Mouse (Mus musculus) embryonic facial prominence, embryonic 12.5 days (tissue): ENCODE measurements around the gene 1700001L19Rik. TPM values are rescaled to one million over a fixed set of nuclear protein-coding genes. Genes with fewer than 3 reads are reported as not detected.
A peak's percentile ranks its signal among the peaks of the same experiment; 100 is the strongest.

ENCODE experiments used
- ATAC-seq: fragments of 200-750 bp; cut with Nextera tagmentation; 2 replicates; pipeline ENCODE4 v1.8.0; 2017; ENCODE audit not compliant: insufficient number of reproducible peaks, insufficient read depth, low FRiP score, low TSS enrichment
- H3K27ac ChIP-seq: fragments of 300-500 bp; sonication (generic); 2 replicates; pipeline ENCODE4 v1.5.1; 2016; ENCODE audit warnings: mild to moderate bottlenecking
- H3K27me3 ChIP-seq: fragments of 300-500 bp; sonication (generic); 2 replicates; pipeline ENCODE4 v1.6.1; 2016; ENCODE audit warnings: mild to moderate bottlenecking, moderate library complexity
- H3K36me3 ChIP-seq: fragments of 300-500 bp; sonication (generic); 2 replicates; pipeline ENCODE4 v1.6.1; 2016; ENCODE audit warnings: mild to moderate bottlenecking
- H3K4me1 ChIP-seq: fragments of 300-500 bp; sonication (generic); 2 replicates; pipeline ENCODE4 v1.6.1; 2016
- H3K4me2 ChIP-seq: fragments of 300-500 bp; sonication (generic); replicated peaks from 2 replicates; pipeline ENCODE4 v1.6.1; 2016; ENCODE audit warnings: mild to moderate bottlenecking, moderate library complexity
- H3K4me3 ChIP-seq: fragments of 300-500 bp; sonication (generic); 2 replicates; pipeline ENCODE4 v1.5.1; 2016; ENCODE audit warnings: mild to moderate bottlenecking
- H3K9ac ChIP-seq: fragments of 300-500 bp; sonication (generic); 2 replicates; pipeline ENCODE4 v1.6.1; 2016; ENCODE audit warnings: mild to moderate bottlenecking, moderate library complexity
- H3K9me3 ChIP-seq: fragments of 300-500 bp; sonication (generic); 2 replicates; pipeline ENCODE4 v1.6.1; 2016; ENCODE audit warnings: mild to moderate bottlenecking, moderate library complexity
- WGBS: fragments of 180-500 bp; shearing (Covaris S2); methylation state at CpG from one replicate; pipeline ENCODE4 v1.1.7; 2016; 5-methylcytosine and 5-hydroxymethylcytosine counted together
- polyA plus RNA-seq: library from polyadenylated mRNA; unstranded; fragments of >200 nt; fragmentation: Nextera tagmentation; extraction: Ambion mirVana; gene quantifications from 2 replicates; pipeline ENCODE4 v1.2.1, GENCODE M21; 2016

1700001L19Rik gene
- polyA plus RNA-seq, 1 experiment from 2014 or later, result 1.2 TPM

DNA sequence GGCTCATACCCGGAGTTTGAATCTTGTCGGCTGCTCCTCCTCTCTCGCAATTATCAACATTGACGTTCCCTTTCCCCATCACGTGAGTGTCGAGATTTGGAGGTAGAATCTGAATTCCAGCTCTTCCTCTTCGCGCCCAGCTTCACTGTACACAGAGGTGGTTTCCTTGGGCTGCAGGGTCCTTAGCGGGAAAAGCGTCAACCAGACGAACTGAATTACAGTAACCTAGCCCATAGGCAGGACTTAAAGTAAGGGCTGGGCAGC, 14.8 kb upstream of the 1700001L19Rik start:
- ATAC-seq, result 0 out of 2 replicates have a peak, but pooled peaks have one; percentile 2
- Histone ChIP-seq H3K9ac (peak overlapping the region; percentile 63), H3K4me1 (peaks cover 5% of the 10 kb centered on the region; the same call in 1 of the 2 replicates), H3K36me3 (peaks cover 43% of the 10 kb centered on the region), H3K9me3 (no peaks in the 10 kb centered on the region), H3K4me2 (peak overlapping the region; percentile 83), H3K4me3 (peak overlapping the region; percentile 61), H3K27ac (peak overlapping the region; percentile 78), H3K27me3 (no peaks in the 10 kb centered on the region)
- 0% methylated on average over 11 of the region's 11 CpGs for WGBS

DNA sequence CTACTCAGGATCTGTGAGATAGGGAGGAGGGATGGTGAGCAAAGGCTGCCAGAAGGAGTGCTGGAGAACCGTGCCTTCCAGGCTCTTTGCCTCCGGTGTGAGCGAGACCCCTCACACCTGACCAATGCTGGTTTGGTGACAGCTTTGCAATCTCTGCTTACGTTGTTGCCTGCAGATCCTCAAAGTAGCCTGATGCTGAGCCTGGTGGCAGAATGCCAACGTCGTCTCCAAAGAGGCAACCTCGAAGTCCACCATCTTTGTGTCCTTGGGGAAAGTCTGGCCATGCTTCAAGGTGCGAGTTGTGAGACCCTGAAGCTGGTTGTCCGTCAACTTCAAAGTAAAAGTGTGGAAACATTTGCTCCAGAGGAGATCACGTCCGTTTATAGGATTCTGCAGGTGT, 13.3 kb upstream of the 1700001L19Rik start:
- H3K4me3 ChIP-seq, result no peak overlapping the region
- ATAC-seq, result no peak
- no peaks in the 10 kb centered on the region for H3K27me3 ChIP-seq
- H3K9me3 ChIP-seq, result no peaks in the 10 kb centered on the region
- no peak overlapping the region for H3K4me2 ChIP-seq
- no peak overlapping the region for H3K27ac ChIP-seq
- H3K36me3 ChIP-seq, result peaks cover 53% of the 10 kb centered on the region
- WGBS, result 91% methylated on average over 11 of the region's 11 CpGs
- peaks cover 5% of the 10 kb centered on the region; the same call in 1 of the 2 replicates for H3K4me1 ChIP-seq
- H3K9ac ChIP-seq, result no peak overlapping the region

DNA sequence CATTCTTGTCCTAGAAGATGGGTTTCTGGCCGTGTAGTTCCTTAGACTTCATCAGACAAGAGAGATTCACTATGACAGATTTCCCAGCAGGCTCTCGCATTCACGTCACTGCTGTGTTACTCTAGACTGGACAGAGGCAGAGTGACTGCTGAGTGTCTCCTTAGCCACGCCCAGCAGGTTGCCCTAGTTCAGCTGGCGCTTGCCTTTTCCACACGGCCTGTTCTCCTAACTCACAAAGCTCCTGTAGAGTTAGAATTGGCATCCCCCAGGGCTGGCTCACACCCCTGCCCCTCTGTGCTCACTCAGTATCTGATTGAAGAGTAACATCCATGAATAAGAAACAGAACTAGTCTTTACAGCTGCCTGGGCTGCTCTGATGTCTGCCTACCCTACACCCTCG, 11.8 kb upstream of the 1700001L19Rik start:
- peaks cover 5% of the 10 kb centered on the region; the same call in 1 of the 2 replicates for H3K4me1 ChIP-seq
- no peak overlapping the region for H3K9ac ChIP-seq
- no peak for ATAC-seq
- WGBS, result 83% methylated on average over 7 of the region's 7 CpGs
- H3K36me3 ChIP-seq, result peaks cover 65% of the 10 kb centered on the region
- H3K4me3 ChIP-seq, result no peak overlapping the region
- no peak overlapping the region for H3K27ac ChIP-seq
- no peaks in the 10 kb centered on the region for H3K27me3 ChIP-seq
- H3K9me3 ChIP-seq, result no peaks in the 10 kb centered on the region
- H3K4me2 ChIP-seq, result no peak overlapping the region

- ATAC-seq, result no peak
- Histone ChIP-seq H3K9ac (no peak overlapping the region), H3K27ac (no peak overlapping the region), H3K4me3 (no peak overlapping the region), H3K27me3 (no peaks in the 10 kb centered on the region), H3K36me3 (peaks cover 90% of the 10 kb centered on the region), H3K9me3 (no peaks in the 10 kb centered on the region), H3K4me1 (no peaks in the 10 kb centered on the region), H3K4me2 (no peak overlapping the region)
These were observed 8.9 kb upstream of the 1700001L19Rik start for GRCm38 (mm10) chr13:68588352-68588751.

DNA sequence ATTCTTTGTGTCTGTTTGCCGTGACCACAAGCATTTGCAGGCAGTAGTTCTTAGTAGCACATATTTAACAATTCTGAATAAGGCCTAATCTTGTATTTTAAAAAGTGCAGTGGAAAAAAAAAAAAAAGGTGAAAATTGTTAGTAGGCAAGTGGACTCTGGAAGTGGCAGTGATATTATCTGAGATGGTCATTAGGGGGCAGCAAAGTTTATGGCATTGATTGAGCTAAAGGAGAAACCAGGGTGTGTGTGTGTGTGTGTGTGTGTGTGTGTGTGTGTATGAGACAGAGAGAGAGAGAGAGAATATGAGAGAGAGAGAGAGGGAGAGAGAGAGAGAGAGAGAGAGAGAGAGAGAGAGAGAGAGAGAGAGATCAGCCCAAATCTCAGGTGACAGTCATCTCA, 3.4 kb upstream of the 1700001L19Rik start:
- ATAC-seq, result no peak
- Histone ChIP-seq H3K36me3 (peaks cover 41% of the 10 kb centered on the region), H3K27ac (no peak overlapping the region), H3K4me1 (no peaks in the 10 kb centered on the region), H3K4me3 (no peak overlapping the region), H3K9ac (no peak overlapping the region), H3K27me3 (no peaks in the 10 kb centered on the region), H3K9me3 (no peaks in the 10 kb centered on the region), H3K4me2 (no peak overlapping the region)
- WGBS, result 64% methylated on average over 1 of the region's 1 CpGs

DNA sequence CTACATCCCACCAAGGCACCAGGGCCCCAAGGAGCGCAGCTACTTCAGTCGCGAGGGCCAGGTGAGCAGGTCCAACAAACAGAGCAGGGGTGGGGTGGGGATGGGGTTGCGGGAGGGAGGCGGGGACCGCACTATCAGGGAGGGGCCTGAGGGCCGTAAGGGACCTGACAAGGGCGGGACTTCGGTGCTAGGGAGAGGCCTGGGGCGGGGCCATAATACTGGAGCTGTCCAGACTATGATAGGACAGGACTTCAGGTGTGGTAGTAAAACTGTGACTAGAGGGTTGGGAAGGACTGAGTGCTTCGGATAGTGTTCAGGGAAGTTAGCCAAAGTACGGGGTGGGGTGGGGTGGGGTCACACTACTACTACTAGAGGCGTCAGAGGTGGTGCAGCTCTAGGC, 446 bp downstream of the 1700001L19Rik start:
- no peak overlapping the region for H3K27ac ChIP-seq
- peaks cover 3% of the 10 kb centered on the region for H3K36me3 ChIP-seq
- no peaks in the 10 kb centered on the region for H3K27me3 ChIP-seq
- no peaks in the 10 kb centered on the region for H3K4me1 ChIP-seq
- peak overlapping the region; percentile 38 for H3K4me2 ChIP-seq
- no peaks in the 10 kb centered on the region for H3K9me3 ChIP-seq
- 0 out of 2 replicates have a peak, but pooled peaks have one; percentile 44 for ATAC-seq
- 0 out of 2 replicates have a peak overlapping the region, but pooled peaks have one; percentile 0 for H3K4me3 ChIP-seq
- H3K9ac ChIP-seq, result no peak overlapping the region
- WGBS, result 14% methylated on average over 13 of the region's 13 CpGs

- H3K4me2 ChIP-seq, result no peak overlapping the region
- no peak overlapping the region for H3K9ac ChIP-seq
- H3K36me3 ChIP-seq, result no peaks in the 10 kb centered on the region
- H3K9me3 ChIP-seq, result no peaks in the 10 kb centered on the region
- no peak for ATAC-seq
- no peak overlapping the region for H3K27ac ChIP-seq
- no peaks in the 10 kb centered on the region for H3K27me3 ChIP-seq
- H3K4me1 ChIP-seq, result no peaks in the 10 kb centered on the region
- H3K4me3 ChIP-seq, result no peak overlapping the region
These were observed 1.7 kb downstream of the 1700001L19Rik start for GRCm38 (mm10) chr13:68598953-68599352.

GRCm38 (mm10) chr13:68601184-68601583, 4.0 kb downstream of the 1700001L19Rik start:
- no peak for ATAC-seq
- Histone ChIP-seq H3K4me3 (no peak overlapping the region), H3K9ac (no peak overlapping the region; the same call in 1 of the 2 replicates), H3K4me1 (no peaks in the 10 kb centered on the region), H3K36me3 (no peaks in the 10 kb centered on the region), H3K9me3 (no peaks in the 10 kb centered on the region), H3K27ac (no peak overlapping the region), H3K4me2 (no peak overlapping the region), H3K27me3 (no peaks in the 10 kb centered on the region)
- 26% methylated on average over 6 of the region's 6 CpGs for WGBS

DNA sequence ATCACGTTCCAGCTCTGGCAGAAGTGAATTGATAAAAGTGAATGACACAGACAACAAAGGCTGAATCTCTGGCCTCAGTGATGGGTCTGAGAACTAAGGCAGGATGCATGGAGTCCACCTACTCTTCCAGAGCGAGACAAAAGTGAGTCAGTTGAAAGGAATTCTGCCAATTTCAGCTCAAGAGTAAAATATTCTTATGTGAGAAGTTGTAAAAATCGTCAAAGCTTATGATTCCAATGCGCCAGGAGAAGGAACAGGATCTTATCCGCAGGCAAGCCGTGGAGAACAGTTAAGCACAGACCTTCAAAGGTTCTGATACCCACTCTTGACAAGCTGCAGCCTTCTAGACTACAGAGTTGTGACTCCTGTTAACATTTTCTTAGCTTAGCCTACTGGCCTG, 5.9 kb downstream of the 1700001L19Rik start:
- no peaks in the 10 kb centered on the region for H3K27me3 ChIP-seq
- no peak for ATAC-seq
- H3K4me2 ChIP-seq, result no peak overlapping the region
- peaks cover 1% of the 10 kb centered on the region; the same call in 1 of the 2 replicates for H3K4me1 ChIP-seq
- no peak overlapping the region for H3K9ac ChIP-seq
- no peak overlapping the region for H3K4me3 ChIP-seq
- H3K27ac ChIP-seq, result no peak overlapping the region
- 80% methylated on average over 6 of the region's 6 CpGs for WGBS
- no peaks in the 10 kb centered on the region for H3K9me3 ChIP-seq
- no peaks in the 10 kb centered on the region for H3K36me3 ChIP-seq

DNA sequence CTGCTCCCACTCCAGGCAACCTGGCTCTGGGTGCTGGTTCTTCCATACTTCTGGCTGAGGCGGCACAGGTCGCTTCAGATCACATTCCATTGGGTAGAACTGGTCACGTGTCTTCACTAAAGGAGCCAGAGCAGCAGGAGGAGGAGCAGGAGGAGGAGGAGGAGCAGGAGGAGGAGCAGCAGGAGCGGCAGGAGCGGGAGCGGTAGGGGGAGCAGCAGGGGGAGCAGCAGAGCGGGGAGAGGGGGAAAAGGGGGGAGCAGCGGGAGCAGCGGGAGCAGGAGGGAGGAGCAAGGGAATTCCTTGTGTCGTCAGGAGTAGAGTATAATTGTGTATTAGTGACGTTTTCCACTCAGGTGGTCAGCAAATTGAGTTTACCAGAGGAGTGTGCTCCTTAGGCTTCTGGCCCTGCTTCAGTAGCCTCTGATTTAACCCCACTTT, 8.5 kb downstream of the 1700001L19Rik start:
- Histone ChIP-seq H3K4me3 (peak overlapping the region; percentile 21), H3K9me3 (no peaks in the 10 kb centered on the region), H3K4me2 (peak overlapping the region; percentile 45), H3K27ac (no peak overlapping the region), H3K4me1 (peaks cover 5% of the 10 kb centered on the region; the same call in 1 of the 2 replicates), H3K36me3 (no peaks in the 10 kb centered on the region), H3K9ac (no peak overlapping the region), H3K27me3 (no peaks in the 10 kb centered on the region)
- peak; percentile 45; the same call in 1 of the 2 replicates for ATAC-seq
- WGBS, result 6% methylated on average over 8 of the region's 11 CpGs

DNA sequence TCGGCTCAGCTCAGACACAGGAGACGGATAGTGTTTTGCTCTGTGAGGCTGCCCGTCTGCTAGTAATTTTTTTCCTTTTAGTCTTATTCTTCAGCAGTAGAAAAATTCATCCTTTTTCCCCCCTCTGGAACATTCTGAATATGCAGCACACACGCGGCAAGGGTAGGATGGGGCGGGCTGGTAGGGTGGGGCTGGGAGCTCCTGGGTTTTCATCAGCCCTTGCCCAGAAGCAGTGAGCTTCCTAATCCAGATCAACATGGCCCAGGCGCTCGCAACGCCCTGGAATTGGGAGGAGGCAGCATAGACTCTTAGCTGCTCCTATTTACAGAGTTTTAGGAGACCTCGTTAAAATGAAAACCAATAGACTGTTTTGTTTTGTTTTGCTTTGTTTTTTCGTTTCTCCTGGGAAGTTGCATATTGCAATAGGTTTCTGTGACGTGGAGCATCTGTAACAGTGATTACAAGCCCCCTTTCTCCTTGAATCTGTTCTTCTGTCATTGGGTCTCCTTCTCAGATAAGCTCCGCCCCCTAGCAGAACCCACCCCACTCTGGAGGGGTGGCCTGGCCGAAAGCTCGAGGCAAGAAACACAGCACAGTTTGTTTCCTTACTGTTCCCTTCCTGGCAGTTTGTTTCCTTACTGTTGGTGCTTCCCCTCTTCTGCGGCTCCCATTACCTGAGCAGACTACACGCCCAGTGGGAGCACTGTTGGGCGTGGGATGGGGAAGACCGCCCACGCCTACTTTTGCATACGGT, 10.6 kb downstream of the 1700001L19Rik start:
- peak; percentile 44; the same call in 1 of the 2 replicates for ATAC-seq
- H3K4me1 ChIP-seq, result peaks cover 5% of the 10 kb centered on the region; the same call in 1 of the 2 replicates
- 39% methylated on average over 21 of the region's 21 CpGs for WGBS
- peak overlapping the region; percentile 63 for H3K27ac ChIP-seq
- H3K27me3 ChIP-seq, result no peaks in the 10 kb centered on the region
- H3K4me3 ChIP-seq, result no peak overlapping the region
- H3K4me2 ChIP-seq, result peak overlapping the region; percentile 37
- no peaks in the 10 kb centered on the region for H3K9me3 ChIP-seq
- no peaks in the 10 kb centered on the region for H3K36me3 ChIP-seq
- no peak overlapping the region for H3K9ac ChIP-seq

DNA sequence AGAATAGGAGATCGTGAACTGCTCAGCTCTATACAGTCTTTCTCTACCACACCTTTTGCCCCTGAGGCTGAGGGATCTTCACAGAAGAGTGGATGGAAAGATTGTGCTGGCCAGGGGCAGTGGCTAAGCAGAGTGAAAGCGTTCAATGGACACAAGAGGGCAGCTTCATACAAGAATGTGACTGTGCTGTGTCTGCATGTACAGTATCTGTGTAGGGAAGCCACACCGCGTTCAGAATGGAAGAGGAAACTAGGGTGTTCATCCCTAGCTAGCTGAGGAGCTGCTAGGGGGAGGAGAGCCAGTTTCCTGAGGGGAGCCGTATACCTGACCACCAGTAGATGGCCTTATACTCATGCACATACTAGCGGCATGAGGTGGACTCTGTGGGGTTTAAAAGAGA, 25.6 kb downstream of the 1700001L19Rik start:
- Histone ChIP-seq H3K9me3 (no peaks in the 10 kb centered on the region), H3K4me2 (no peak overlapping the region), H3K36me3 (no peaks in the 10 kb centered on the region), H3K9ac (no peak overlapping the region), H3K27me3 (no peaks in the 10 kb centered on the region), H3K4me3 (no peak overlapping the region), H3K27ac (no peak overlapping the region), H3K4me1 (no peaks in the 10 kb centered on the region)
- ATAC-seq, result peak; percentile 28; the same call in 1 of the 2 replicates
- 62% methylated on average over 6 of the region's 6 CpGs for WGBS
